In genomic region chr10:91171455-91172328, GRCm38 (mm10) we compare ENCODE assay signal across 8 mouse cellular contexts. TPM values are rescaled to one million over a fixed set of nuclear protein-coding genes. Genes with fewer than 3 reads are reported as not detected.
DNase-seq lines count a peak whose midpoint lies in the region; ATAC-seq and TF ChIP-seq lines count a peak whose summit lies in the region.

No protein-coding gene starts in this region.

- peak; percentile 78 to 91 for TF ChIP-seq POLR2A in MEL (IDR thresholded peaks at IDR 0.05; ENCODE audit: control insufficient read depth in 1 of 2, insufficient read depth in 1 of 2, low read depth in 1 of 2, low read length in 2 of 2, poor library complexity in 1 of 2)

- peak; percentile 96 for DNase-seq in MEL (ENCODE audit: low read depth, low spot score)
- DNase-seq in cerebellum, adult 18-20 months: peak; percentile 83 to 98
- peak; percentile 96 to 98 for DNase-seq in heart, postnatal 36 days
- peak; percentile 81 to 93 for DNase-seq in layer of hippocampus, adult 8-10 months (ENCODE audit: low spot score in 2 of 2)
- peak; percentile 96 for DNase-seq in lung, embryonic 14.5 days
- DNase-seq in thymus, adult 18-20 months: peak; percentile 87 to 88

- no peaks in the 10 kb centered on the region for H3K9me3 ChIP-seq in MEL (replicated peaks; ENCODE audit: insufficient read depth, low read length)
- H3K9me3 ChIP-seq in forebrain, embryonic 16.5 days (ENCODE audit: control insufficient read depth, low read length): no peaks in the 10 kb centered on the region
- no peaks in the 10 kb centered on the region for H3K9me3 ChIP-seq in lung, embryonic 14.5 days (ENCODE audit: low read depth, low read length)

- no peaks in the 10 kb centered on the region for H3K27me3 ChIP-seq in MEL (ENCODE audit: control insufficient read depth in 1 of 2, insufficient read depth in 2 of 2, low read length in 2 of 2)
- H3K27me3 ChIP-seq in forebrain, embryonic 16.5 days (replicated peaks; ENCODE audit: control insufficient read depth, insufficient read depth, low read length): no peaks in the 10 kb centered on the region
- H3K27me3 ChIP-seq in lung, embryonic 14.5 days (ENCODE audit: insufficient read depth, low read length): no peaks in the 10 kb centered on the region

- no peak for TF ChIP-seq CTCF in MEL (IDR thresholded peaks at IDR 0.05 in 2 of 3, conservative IDR thresholded peaks at IDR 0.05 in 1 of 3; ENCODE audit: control insufficient read depth in 1 of 3, insufficient read depth in 1 of 3, low read depth in 2 of 3, low read length in 3 of 3, poor library complexity in 1 of 3, severe bottlenecking in 1 of 3)
- TF ChIP-seq CTCF in lung, embryonic 14.5 days (IDR thresholded peaks at IDR 0.05; ENCODE audit: low read depth): no peak

- peak; percentile 97 for ATAC-seq in forebrain, embryonic 16.5 days
- ATAC-seq in lung, embryonic 14.5 days (ENCODE audit: insufficient read depth): peak; percentile 96
- peak; percentile 69 for ATAC-seq in neutrophil, adult 5-6 weeks (ENCODE audit: extremely low read depth, insufficient number of reproducible peaks, low FRiP score, poor library complexity, severe bottlenecking)

- H3K4me2 ChIP-seq in forebrain, embryonic 16.5 days (ENCODE audit: low read length): peak overlapping the region; percentile 77
- H3K4me2 ChIP-seq in lung, embryonic 14.5 days: peak overlapping the region; percentile 73

- peak in 1 of 2 experiments; percentile 67; a peak in 1 of 4 replicates for TF ChIP-seq EP300 in MEL (IDR thresholded peaks at IDR 0.05; ENCODE audit: low read depth in 1 of 2, low read length in 2 of 2)

- H3K36me3 ChIP-seq in MEL (ENCODE audit: control insufficient read depth in 1 of 2, insufficient read depth in 2 of 2, low read length in 2 of 2): peaks cover 0 to 24% of the 10 kb centered on the region in 2 experiments; a peak in 2 of 4 replicates
- H3K36me3 ChIP-seq in forebrain, embryonic 16.5 days (ENCODE audit: control insufficient read depth, insufficient read depth): no peaks in the 10 kb centered on the region
- 0 out of 2 replicates have a peak, but pooled peaks cover 4% of the 10 kb centered on the region for H3K36me3 ChIP-seq in lung, embryonic 14.5 days (ENCODE audit: insufficient read depth)

- peak overlapping the region; percentile 99 for H3K9ac ChIP-seq in MEL (ENCODE audit: control insufficient read depth, low read depth, low read length, poor library complexity, severe bottlenecking)
- H3K9ac ChIP-seq in forebrain, embryonic 16.5 days (replicated peaks; ENCODE audit: low read depth, low read length): peak overlapping the region; percentile 98
- H3K9ac ChIP-seq in lung, embryonic 14.5 days: peak overlapping the region; percentile 100

- H3K4me1 ChIP-seq in MEL (ENCODE audit: control insufficient read depth in 1 of 2, insufficient read depth in 2 of 2, low read length in 2 of 2): peaks cover 3 to 9% of the 10 kb centered on the region in 2 experiments
- peaks cover 29% of the 10 kb centered on the region for H3K4me1 ChIP-seq in forebrain, embryonic 16.5 days (replicated peaks; ENCODE audit: control insufficient read depth, insufficient read depth, low read length)
- peaks cover 14% of the 10 kb centered on the region; the same call in 1 of the 2 replicates for H3K4me1 ChIP-seq in lung, embryonic 14.5 days (ENCODE audit: insufficient read depth)

- peak overlapping the region; percentile 83 to 85 for H3K4me3 ChIP-seq in MEL (ENCODE audit: control insufficient read depth in 1 of 2, insufficient read depth in 1 of 2, low read depth in 2 of 2, low read length in 2 of 2)
- H3K4me3 ChIP-seq in forebrain, embryonic 16.5 days (replicated peaks; ENCODE audit: low read length): peak overlapping the region; percentile 96
- peak overlapping the region; percentile 99 for H3K4me3 ChIP-seq in lung, embryonic 14.5 days (ENCODE audit: low read depth, low read length)

- intact Hi-C loops in heart, postnatal 36 days (cut with DNase I): loop anchor here (1.0 to 2.0 kb wide), 2 partner anchors 10 to 65 kb away; partner anchors contain the start of gene Tmpo

- no peak for TF ChIP-seq RAD21 in MEL (IDR thresholded peaks at IDR 0.05; ENCODE audit: low read depth, low read length)

- H3K79me2 ChIP-seq in MEL (ENCODE audit: control insufficient read depth, insufficient read depth, low read length, poor library complexity): peaks cover 48% of the 10 kb centered on the region

- WGBS in forebrain, embryonic 16.5 days: under 1% methylated on average over 68 of the region's 68 CpGs
- WGBS in lung, embryonic 14.5 days: 0% methylated on average over 68 of the region's 68 CpGs

- peak overlapping the region; percentile 99 for H3K27ac ChIP-seq in MEL (ENCODE audit: control insufficient read depth, low read depth, low read length)
- peak overlapping the region; percentile 100 for H3K27ac ChIP-seq in forebrain, embryonic 16.5 days (ENCODE audit: low read length)
- peak overlapping the region; percentile 100 for H3K27ac ChIP-seq in lung, embryonic 14.5 days (ENCODE audit: low read depth)

TF ChIP-seq in MEL, 35 proteins besides CTCF, POLR2A, EP300 and RAD21 (continues in another document):
- peak; percentile 37; the same call in 1 of the 2 replicates for TF ChIP-seq ELF1 (IDR thresholded peaks at IDR 0.05; ENCODE audit: low read depth, low read length)
- TF ChIP-seq USF1 (IDR thresholded peaks at IDR 0.05; ENCODE audit: low read depth, low read length): no peak; the same call in 1 of the 2 replicates
- TF ChIP-seq MAFK (IDR thresholded peaks at IDR 0.05; ENCODE audit: borderline replicate concordance, low read depth, low read length): no peak
- peak; percentile 88 for TF ChIP-seq TBP (IDR thresholded peaks at IDR 0.05; ENCODE audit: low read depth, low read length)
- TF ChIP-seq HCFC1 (IDR thresholded peaks at IDR 0.05; ENCODE audit: low read depth, low read length): peak; percentile 81
- TF ChIP-seq SIN3A (IDR thresholded peaks at IDR 0.05; ENCODE audit: low read length): peak; percentile 79; the same call in 1 of the 2 replicates
- no peak for TF ChIP-seq TAL1 (IDR thresholded peaks at IDR 0.05; ENCODE audit: low read length)
- TF ChIP-seq MXI1 (IDR thresholded peaks at IDR 0.05; ENCODE audit: low read depth, low read length): peak; percentile 92
- TF ChIP-seq USF2 (IDR thresholded peaks at IDR 0.05; ENCODE audit: borderline replicate concordance in 1 of 2, insufficient read depth in 1 of 2, low read depth in 1 of 2, low read length in 2 of 2): no peak
- no peak for TF ChIP-seq JUND (IDR thresholded peaks at IDR 0.05; ENCODE audit: low read depth, low read length)
- TF ChIP-seq ZNF384 (IDR thresholded peaks at IDR 0.05; ENCODE audit: low read depth, low read length): no peak
- TF ChIP-seq GATA1 (IDR thresholded peaks at IDR 0.05; ENCODE audit: low read depth, low read length): peak; percentile 71
- TF ChIP-seq ETS1 (IDR thresholded peaks at IDR 0.05; ENCODE audit: low read depth, low read length): peak; percentile 78
- TF ChIP-seq SMC3 (IDR thresholded peaks at IDR 0.05; ENCODE audit: low read depth, low read length): no peak
- TF ChIP-seq MAX (IDR thresholded peaks at IDR 0.05; ENCODE audit: low read length): peak; percentile 87
- TF ChIP-seq BHLHE40 (IDR thresholded peaks at IDR 0.05; ENCODE audit: borderline replicate concordance, low read depth, low read length): no peak; the same call in 1 of the 2 replicates
- no peak for TF ChIP-seq MYB (IDR thresholded peaks at IDR 0.05; ENCODE audit: low read depth, low read length)
- peak; percentile 98 for TF ChIP-seq MAZ (IDR thresholded peaks at IDR 0.05; ENCODE audit: low read depth, low read length)
- no peak; the same call in 1 of the 2 replicates for TF ChIP-seq POLR2AphosphoS5 (IDR thresholded peaks at IDR 0.05; ENCODE audit: borderline replicate concordance, low read depth, low read length)
- TF ChIP-seq ZC3H11A (IDR thresholded peaks at IDR 0.05; ENCODE audit: low read depth, low read length): no peak
- no peak for TF ChIP-seq MEF2A (IDR thresholded peaks at IDR 0.05; ENCODE audit: extremely low read depth, insufficient replicate concordance, low read depth, low read length, poor library complexity, severe bottlenecking)
- TF ChIP-seq E2F4 (IDR thresholded peaks at IDR 0.05; ENCODE audit: borderline replicate concordance, low read depth, low read length): peak; percentile 92; the same call in 1 of the 2 replicates
- TF ChIP-seq UBTF (IDR thresholded peaks at IDR 0.05; ENCODE audit: borderline replicate concordance, insufficient read depth, low read depth, low read length): no peak; the same call in 1 of the 2 replicates
- no peak for TF ChIP-seq ZKSCAN1 (IDR thresholded peaks at IDR 0.05; ENCODE audit: low read depth, low read length)
- peak; percentile 73 for TF ChIP-seq KAT2A (conservative IDR thresholded peaks at IDR 0.05; ENCODE audit: low read depth, low read length)
- peak; percentile 46; the same call in 1 of the 2 replicates for TF ChIP-seq CHD1 (IDR thresholded peaks at IDR 0.05; ENCODE audit: low read depth, low read length)
- TF ChIP-seq NRF1 (IDR thresholded peaks at IDR 0.05; ENCODE audit: insufficient read depth, low read depth, low read length, poor library complexity, severe bottlenecking): peak; percentile 53
- TF ChIP-seq POLR2AphosphoS2 (IDR thresholded peaks at IDR 0.05; ENCODE audit: low read length): peak; percentile 73
- peak; percentile 82 for TF ChIP-seq CHD2 (IDR thresholded peaks at IDR 0.05; ENCODE audit: low read length)

RNA-seq across cellular contexts. Expression of gene Tmpo, which starts 9.4 kb away (rescaled TPM):
- total RNA-seq in MEL (2012; rRNA removed): 211 and 225 TPM in 2 replicates
- 100 to 1,000 TPM; 215 to 219 TPM for polyA plus RNA-seq in MEL (2012; ENCODE audit: insufficient read depth in 1 of 2, insufficient read length in 2 of 2, low read depth in 1 of 2, low replicate concordance in 2 of 2, missing spikeins in 1 of 2)
- 139 and 173 TPM in 2 replicates for polyA plus RNA-seq in forebrain, embryonic 16.5 days (2015; fragmentation: Nextera tagmentation; extraction: Ambion mirVana)
- total RNA-seq in heart, postnatal 36 days (2021): 10 to 100 TPM; 37.8 to 46.3 TPM
- 10 to 100 TPM; 39.2 to 51.2 (median 41.8) TPM for total RNA-seq in layer of hippocampus, adult 8-10 months (2022)
- 317 and 337 TPM in 2 replicates for polyA plus RNA-seq in lung, embryonic 14.5 days (2014; fragmentation: Nextera tagmentation; extraction: Ambion mirVana)
- 305 and 326 TPM in 2 replicates for total RNA-seq in neutrophil, adult 5-6 weeks (2017)

RNA-seq across cellular contexts. Expression of gene Slc25a3, which starts 47.8 kb away (rescaled TPM):
- total RNA-seq in MEL (2012; rRNA removed): 497 and 556 TPM in 2 replicates
- polyA plus RNA-seq in MEL (2012; ENCODE audit: insufficient read depth in 1 of 2, insufficient read length in 2 of 2, low read depth in 1 of 2, low replicate concordance in 2 of 2, missing spikeins in 1 of 2): 100 to 1,000 TPM; 368 to 868 TPM
- polyA plus RNA-seq in forebrain, embryonic 16.5 days (2015; fragmentation: Nextera tagmentation; extraction: Ambion mirVana): 482 and 491 TPM in 2 replicates
- 1,000 to 10,000 TPM; 2,503 to 2,587 TPM for total RNA-seq in heart, postnatal 36 days (2021)
- 100 to 1,000 TPM; 490 to 567 (median 535) TPM for total RNA-seq in layer of hippocampus, adult 8-10 months (2022)
- 470 and 474 TPM in 2 replicates for polyA plus RNA-seq in lung, embryonic 14.5 days (2014; fragmentation: Nextera tagmentation; extraction: Ambion mirVana)
- 245 and 253 TPM in 2 replicates for total RNA-seq in neutrophil, adult 5-6 weeks (2017)

Comparison
In these comparisons a context has a peak if more than half of its experiments do, and no peak if none do; other contexts are left out.
1. Peak in every context shown above with its lines: DNase-seq, ATAC-seq, H3K4me3 ChIP-seq and H3K27ac ChIP-seq.